Mouse (Mus musculus) bone marrow macrophage, adult 2 months (primary cell): ENCODE measurements around the gene Sigirr. TPM values are rescaled to one million over a fixed set of nuclear protein-coding genes. Genes with fewer than 3 reads are reported as not detected.

Experiments used
- H3K27ac ChIP-seq: 2 replicates; pipeline ENCODE4 v1.5.1; 2012; ENCODE audit warnings: low read depth, low read length; ENCODE audit not compliant: insufficient read depth
- H3K4me1 ChIP-seq: 2 replicates; pipeline ENCODE4 v1.6.1; 2012; ENCODE audit warnings: low read length; ENCODE audit not compliant: control insufficient read depth, insufficient read depth
- H3K4me3 ChIP-seq: 2 replicates; pipeline ENCODE4 v1.5.1; 2012; ENCODE audit warnings: mild to moderate bottlenecking, low read length, moderate library complexity; ENCODE audit not compliant: insufficient read depth
- CTCF ChIP-seq: IDR thresholded peaks from 2 replicates; pipeline ENCODE4 v1.5.1; 2012; ENCODE audit warnings: low read depth, mild to moderate bottlenecking, low read length, moderate library complexity
- POLR2A ChIP-seq: IDR thresholded peaks from 2 replicates; pipeline ENCODE4 v1.6.1; 2012; ENCODE audit warnings: mild to moderate bottlenecking, low read depth, low read length, borderline replicate concordance
- polyA plus RNA-seq: library from polyadenylated mRNA; stranded (reverse); fragments of >200 nt; gene quantifications from 2 replicates; pipeline ENCODE4 v1.2.4, GENCODE M21; 2012; ENCODE audit not compliant: missing spikeins, insufficient read depth, insufficient read length

Sigirr gene
- polyA plus RNA-seq, 1 experiment = 3.9 TPM

DNA sequence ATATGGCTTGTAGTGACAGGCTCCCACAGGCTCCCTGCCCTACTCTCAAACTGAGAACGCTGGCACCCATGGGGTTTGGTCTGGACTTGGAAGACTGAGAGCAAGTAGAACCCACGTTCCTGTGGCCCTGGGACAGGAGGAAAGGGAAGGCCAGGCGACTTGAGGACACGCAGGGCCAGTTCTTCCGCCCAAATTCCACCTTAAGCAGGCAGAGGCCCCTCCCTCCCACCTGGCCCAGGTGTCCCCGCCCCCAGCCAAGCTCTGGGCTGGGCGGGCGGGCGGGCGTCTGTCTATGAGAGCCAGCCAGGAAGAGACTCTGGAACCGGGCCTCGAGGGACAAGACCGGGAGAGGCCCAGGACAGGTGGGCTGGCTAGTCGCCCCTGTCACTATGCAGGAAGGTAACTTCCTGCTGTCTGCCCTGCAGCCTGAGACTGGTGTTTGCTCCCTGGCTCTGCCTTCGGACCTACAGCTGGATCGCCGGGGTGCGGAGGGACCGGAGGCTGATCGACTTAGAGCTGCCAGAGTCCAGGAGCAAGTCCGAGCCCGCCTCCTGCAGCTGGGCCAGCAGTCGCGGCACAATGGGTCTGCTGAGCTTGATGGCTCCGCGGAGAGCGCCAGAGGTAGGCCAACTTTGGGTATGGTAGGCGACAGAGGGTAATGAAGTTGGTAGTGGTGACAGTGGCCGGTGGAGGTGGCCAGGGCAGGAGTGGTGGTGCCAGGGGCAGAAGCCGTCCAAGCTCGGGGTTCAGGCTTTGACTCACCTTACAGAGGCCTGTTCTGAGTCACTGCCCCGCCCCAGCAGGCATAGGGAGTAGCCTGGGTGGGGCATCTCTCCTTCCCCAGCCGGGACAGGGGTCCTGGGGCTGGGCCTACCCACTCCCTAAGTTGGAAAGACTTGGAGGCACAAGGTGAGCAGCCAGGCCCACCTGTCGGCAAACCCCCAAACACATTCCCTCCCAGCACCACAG is 20.6 kb downstream of the Sigirr start:
- H3K4me1 ChIP-seq = no peaks in the 10 kb centered on the region
- TF ChIP-seq CTCF (no peak), POLR2A (no peak)
- no peak overlapping the region for H3K27ac ChIP-seq
- no peak overlapping the region for H3K4me3 ChIP-seq

DNA sequence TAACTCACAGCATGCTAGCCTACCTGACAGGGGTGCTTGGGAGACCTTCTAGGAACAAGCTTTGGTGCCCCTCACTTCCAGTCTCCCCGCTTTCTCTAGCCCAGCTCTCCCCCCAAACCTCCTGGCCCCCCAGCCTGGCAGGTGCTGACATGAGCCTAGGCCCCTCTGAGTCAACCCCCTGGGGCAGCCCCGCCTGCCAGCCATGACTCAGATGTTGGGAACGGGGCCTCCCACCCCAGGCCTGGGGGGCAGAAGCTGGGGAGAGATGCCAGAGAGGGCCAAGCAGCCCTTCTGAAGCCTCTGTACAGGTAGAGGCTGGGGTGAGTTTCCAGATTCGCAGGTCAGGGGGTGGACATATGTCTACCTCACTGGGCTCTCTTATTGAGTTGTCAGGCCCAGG is 21.5 kb downstream of the Sigirr start:
- H3K27ac ChIP-seq = no peak overlapping the region
- TF ChIP-seq CTCF (no peak), POLR2A (no peak)
- H3K4me1 ChIP-seq = no peaks in the 10 kb centered on the region
- no peak overlapping the region for H3K4me3 ChIP-seq

DNA sequence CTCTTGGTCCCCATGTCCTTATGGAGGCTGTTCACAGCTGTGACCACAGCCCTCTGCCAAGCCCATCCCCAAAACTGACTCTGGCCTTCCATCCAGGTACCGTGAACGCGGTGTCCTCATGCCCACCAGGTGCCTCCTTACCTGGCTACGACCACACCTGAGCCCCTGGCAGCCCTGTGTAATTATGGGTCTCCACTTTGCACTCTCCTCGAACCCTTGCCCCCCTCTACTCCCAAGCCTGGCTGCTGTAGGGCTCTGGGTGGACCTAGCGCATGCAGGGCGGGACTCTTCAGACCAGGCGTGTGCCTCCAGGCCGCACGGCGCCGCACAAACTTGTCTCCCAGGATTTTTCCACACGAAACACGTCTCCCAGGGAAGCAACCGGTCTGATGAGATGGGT is 22.5 kb downstream of the Sigirr start, which contains the start of gene Pkp3:
TSS of gene Pkp3 (plus strand) at position 378 of the 400 bp plus-strand sequence.
- Histone ChIP-seq H3K27ac (no peak within 1 kb of the TSS), H3K4me1 (no peaks in the 10 kb centered on the region), H3K4me3 (no peak within 1 kb of the TSS)
- no peak for TF ChIP-seq POLR2A
- TF ChIP-seq CTCF = no peak

DNA sequence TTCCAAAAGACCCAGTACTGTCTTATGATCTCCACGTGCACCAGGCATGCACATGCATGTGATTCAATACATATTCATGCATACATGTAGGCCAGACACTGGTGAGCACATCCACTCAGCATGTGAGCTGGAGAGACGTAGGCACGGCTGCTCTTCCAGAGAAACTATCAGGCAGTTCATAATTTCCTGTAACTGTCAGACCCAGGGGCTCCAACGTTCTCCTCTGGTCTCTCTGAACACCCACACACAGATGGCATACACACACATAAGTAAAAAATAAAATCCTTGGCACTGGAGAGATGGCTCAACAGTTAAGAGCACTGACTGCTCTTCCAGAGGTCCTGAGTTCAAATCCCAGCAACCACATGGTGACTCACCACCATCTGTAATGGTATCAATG is 26.6 kb downstream of the Sigirr start:
- H3K4me1 ChIP-seq = no peaks in the 10 kb centered on the region
- H3K4me3 ChIP-seq = no peak overlapping the region
- TF ChIP-seq POLR2A = no peak
- TF ChIP-seq CTCF = no peak
- H3K27ac ChIP-seq = no peak overlapping the region

DNA sequence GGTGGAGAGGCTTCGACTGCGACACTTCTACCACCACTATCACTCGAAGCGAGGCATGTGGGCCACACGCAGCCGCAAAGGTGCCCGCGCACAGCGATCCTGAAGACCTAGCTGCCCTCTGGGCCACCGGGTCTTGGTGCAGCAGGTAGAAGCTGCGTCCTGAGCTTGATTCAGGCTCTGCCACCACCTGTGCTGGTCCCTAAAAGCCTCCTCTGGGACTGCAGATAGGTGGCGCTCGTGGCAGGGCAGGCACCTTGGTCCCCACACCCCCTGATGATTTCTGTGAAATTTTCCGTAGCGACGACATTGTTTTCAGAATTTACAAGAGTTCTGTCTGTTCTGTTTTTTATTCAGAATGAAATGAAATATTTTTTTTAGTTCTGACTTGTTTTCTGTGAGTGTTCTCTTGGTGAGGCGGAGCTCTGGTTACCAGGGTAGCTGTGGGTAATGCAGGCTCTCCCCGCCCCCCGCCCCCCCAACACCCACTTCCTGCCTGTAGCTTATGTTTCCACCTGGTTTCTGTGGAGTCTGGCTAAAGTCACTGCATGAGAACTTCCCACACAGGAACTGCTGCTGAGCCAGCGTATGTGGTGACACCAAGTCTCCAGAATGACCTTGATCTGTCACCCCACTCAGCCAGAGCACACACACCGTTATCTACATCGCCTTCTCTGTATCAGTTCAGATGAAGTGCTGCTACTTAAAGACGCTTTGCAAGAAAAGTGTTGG is 28.2 kb downstream of the Sigirr start:
- no peaks in the 10 kb centered on the region for H3K4me1 ChIP-seq
- H3K4me3 ChIP-seq = peak overlapping the region; percentile 7; the same call in 1 of the 2 replicates
- TF ChIP-seq POLR2A = no peak
- peak; percentile 74 for TF ChIP-seq CTCF
- H3K27ac ChIP-seq = no peak overlapping the region

DNA sequence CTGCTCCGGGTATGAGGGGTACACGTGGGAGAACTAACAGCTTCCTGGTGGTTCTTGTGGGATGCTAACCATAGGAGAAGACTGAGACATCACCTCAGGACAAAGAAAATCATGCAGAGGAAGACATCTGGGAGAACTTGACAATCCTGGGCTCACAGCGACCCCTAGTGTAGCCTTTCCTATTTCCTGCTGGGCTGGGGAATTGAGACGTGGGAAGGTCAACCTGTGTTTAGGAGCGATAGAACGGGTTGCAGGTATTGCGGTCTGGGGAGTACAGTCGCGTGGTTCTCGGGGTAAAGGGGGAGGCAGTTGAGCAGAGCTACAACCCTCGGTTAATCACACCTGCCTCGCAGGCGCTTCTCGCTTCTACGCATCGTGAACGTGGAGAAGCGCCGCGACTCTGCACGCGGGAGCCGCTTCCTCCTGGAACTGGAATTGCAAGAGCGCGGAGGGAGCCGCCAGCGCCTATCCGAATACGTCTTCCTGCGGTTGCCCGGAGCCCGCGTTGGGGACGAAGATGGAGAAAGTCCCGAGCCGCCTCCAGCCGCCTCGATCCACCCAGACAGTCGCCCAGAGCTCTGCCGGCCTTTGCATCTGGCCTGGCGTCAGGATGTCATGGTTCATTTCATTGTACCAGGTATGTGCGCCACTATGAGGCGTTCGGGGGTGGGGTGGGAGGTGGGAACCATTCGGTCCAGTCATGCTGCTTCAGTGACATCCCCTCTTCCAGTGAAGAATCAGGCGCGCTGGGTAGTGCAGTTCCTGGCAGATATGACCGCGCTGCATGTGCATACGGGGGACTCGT is 30.1 kb downstream of the Sigirr start:
- Histone ChIP-seq H3K4me3 (peak overlapping the region; percentile 39), H3K4me1 (no peaks in the 10 kb centered on the region), H3K27ac (no peak overlapping the region)
- TF ChIP-seq CTCF = peak; percentile 63
- TF ChIP-seq POLR2A = no peak

DNA sequence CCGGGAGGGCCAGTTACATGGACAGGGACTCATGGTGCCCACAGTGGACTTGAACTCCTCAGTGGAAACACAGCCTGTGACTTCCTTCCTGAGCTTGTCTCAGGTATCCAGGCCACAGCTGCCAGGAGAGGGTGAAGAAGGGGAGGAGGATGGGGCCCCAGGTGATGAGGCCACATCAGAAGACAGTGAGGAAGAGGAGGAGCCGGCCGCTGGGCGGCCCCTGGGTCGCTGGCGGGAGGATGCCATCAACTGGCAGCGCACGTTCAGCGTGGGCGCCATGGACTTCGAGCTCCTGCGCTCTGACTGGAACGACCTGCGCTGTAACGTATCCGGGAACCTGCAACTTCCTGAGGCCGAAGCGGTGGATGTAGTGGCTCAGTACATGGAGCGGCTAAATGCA is 32.0 kb downstream of the Sigirr start:
- Histone ChIP-seq H3K4me3 (no peak overlapping the region), H3K4me1 (peaks cover 7% of the 10 kb centered on the region), H3K27ac (no peak overlapping the region)
- TF ChIP-seq POLR2A (no peak), CTCF (no peak)

DNA sequence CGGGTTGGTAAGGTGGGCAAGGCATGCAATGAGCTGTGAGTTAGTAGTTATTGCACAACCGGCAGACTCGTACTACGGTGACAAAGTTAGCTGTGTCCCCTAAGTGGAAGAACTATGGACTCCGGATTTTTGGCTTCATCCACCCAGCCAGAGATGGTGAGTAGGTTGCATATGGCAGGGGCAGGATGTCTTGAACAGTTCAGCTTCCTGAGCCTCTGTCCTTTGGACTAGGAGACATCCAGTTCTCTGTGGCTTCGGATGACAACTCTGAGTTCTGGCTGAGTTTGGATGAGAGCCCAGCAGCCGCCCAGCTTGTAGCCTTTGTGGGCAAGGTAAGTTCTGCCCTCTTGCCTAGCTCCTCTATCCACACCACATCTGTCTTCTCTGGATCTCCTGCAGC is 35.8 kb downstream of the Sigirr start:
- no peak for TF ChIP-seq CTCF
- TF ChIP-seq POLR2A = no peak
- no peak overlapping the region for H3K27ac ChIP-seq
- no peak overlapping the region for H3K4me3 ChIP-seq
- peaks cover 7% of the 10 kb centered on the region for H3K4me1 ChIP-seq

DNA sequence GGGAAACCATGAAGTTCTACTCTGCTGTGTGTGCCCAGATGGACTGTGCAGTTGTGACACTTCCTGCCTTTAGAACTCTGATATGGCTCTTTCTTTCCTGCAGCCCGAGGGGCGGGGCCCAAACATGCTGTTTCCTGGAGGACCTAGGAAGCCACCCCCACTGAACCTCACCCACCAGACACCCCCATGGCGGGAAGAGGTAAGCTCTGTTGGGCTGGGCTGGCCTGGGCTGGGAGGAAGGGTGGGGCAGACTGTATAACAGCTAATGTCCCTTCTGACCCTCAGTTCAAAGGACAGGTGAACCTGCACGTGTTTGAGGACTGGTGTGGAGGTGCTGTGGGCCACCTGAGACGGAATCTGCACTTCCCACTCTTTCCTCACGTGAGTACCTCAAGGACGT is 36.2 kb downstream of the Sigirr start:
- TF ChIP-seq CTCF (no peak), POLR2A (no peak)
- Histone ChIP-seq H3K4me1 (peaks cover 7% of the 10 kb centered on the region), H3K27ac (no peak overlapping the region), H3K4me3 (no peak overlapping the region)

DNA sequence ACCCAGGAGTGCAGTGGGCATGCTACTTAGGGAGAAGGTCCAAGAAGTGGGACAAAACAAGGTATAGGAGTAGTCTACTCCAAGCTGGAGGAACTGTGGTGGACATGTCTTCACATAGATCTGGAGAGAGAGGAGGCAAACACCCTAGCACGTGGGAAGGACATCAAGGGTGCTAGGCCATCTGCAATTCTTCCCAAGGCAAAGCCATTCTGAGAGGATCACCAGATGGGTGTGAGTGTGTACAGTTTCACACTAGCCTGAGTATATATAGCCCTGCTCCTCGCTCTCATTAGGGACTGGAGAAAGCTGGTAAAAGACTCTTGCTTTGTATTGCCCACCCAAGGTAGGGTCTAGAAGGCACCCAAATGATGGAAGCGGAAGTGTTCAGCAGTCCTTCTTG is 37.0 kb downstream of the Sigirr start:
- Histone ChIP-seq H3K4me1 (peaks cover 7% of the 10 kb centered on the region), H3K4me3 (no peak overlapping the region), H3K27ac (no peak overlapping the region)
- TF ChIP-seq CTCF (no peak), POLR2A (no peak)
